Mouse (Mus musculus): Measurements from ENCODE around the gene Stx6.

GRCm38 (mm10) chr1:155112875-155113274 is 45.6 kb upstream of the Stx6 start:
- TF ChIP-seq EP300 (IDR thresholded peaks at IDR 0.05; ENCODE audit: low read depth) (no peak), CTCF (IDR thresholded peaks at IDR 0.05; ENCODE audit: low read depth) (no peak)

All from liver, postnatal 0 days (tissue).